Mouse (Mus musculus): ENCODE measurements around the gene Mical3. TPM values are rescaled to one million over a fixed set of nuclear protein-coding genes. Genes with fewer than 3 reads are reported as not detected.

The Mical3 gene
- polyA plus RNA-seq, 1 experiment from 2014 or later, result 50.0 TPM

DNA sequence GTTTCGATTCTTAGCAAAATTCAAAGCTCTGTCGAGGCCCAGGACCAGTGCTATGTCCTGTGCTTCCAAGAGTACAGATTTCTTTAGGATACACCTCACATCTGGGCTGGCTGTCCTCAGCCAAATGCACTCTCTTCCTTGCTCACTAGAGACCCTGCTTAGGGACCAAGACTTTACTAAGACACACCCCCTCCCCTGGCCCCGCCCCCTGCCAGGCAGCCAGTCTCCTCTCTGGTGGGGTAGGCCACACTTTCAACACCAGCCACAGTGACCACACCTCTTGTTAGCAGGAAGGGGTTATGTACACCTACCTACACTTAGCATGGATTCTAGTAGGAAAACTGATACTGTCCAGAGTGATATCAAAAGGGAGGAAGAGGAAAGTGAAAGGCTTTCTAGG is 76.5 kb downstream of the Mical3 start:
- H3K4me3 ChIP-seq, result no peak overlapping the region
- no peaks in the 10 kb centered on the region for H3K9me3 ChIP-seq
- H3K27ac ChIP-seq, result no peak overlapping the region
- no peak overlapping the region for H3K9ac ChIP-seq
- no peaks in the 10 kb centered on the region for H3K27me3 ChIP-seq (replicated peaks)
- H3K36me3 ChIP-seq (replicated peaks), result no peaks in the 10 kb centered on the region
- H3K4me2 ChIP-seq, result no peak overlapping the region
- no peak for ATAC-seq (replicated peaks)
- 77% methylated on average over 3 of the region's 3 CpGs for WGBS
- H3K4me1 ChIP-seq, result no peaks in the 10 kb centered on the region

- H3K4me1 ChIP-seq, result no peaks in the 10 kb centered on the region
- H3K27me3 ChIP-seq (replicated peaks), result no peaks in the 10 kb centered on the region
- 88% methylated on average over 7 of the region's 7 CpGs for WGBS
- no peak overlapping the region for H3K4me3 ChIP-seq
- H3K27ac ChIP-seq, result no peak overlapping the region
- no peaks in the 10 kb centered on the region for H3K36me3 ChIP-seq (replicated peaks)
- no peak overlapping the region for H3K4me2 ChIP-seq
- no peaks in the 10 kb centered on the region for H3K9me3 ChIP-seq
- no peak overlapping the region for H3K9ac ChIP-seq
- ATAC-seq (replicated peaks), result no peak
These were observed 77.2 kb downstream of the Mical3 start for GRCm38 (mm10) chr6:121053585-121054112.

GRCm38 (mm10) chr6:121051972-121052629 is 78.7 kb downstream of the Mical3 start:
- no peaks in the 10 kb centered on the region for H3K36me3 ChIP-seq (replicated peaks)
- no peaks in the 10 kb centered on the region for H3K4me1 ChIP-seq
- no peak overlapping the region for H3K27ac ChIP-seq
- H3K9me3 ChIP-seq, result no peaks in the 10 kb centered on the region
- no peak for ATAC-seq (replicated peaks)
- H3K4me3 ChIP-seq, result no peak overlapping the region
- no peak overlapping the region for H3K9ac ChIP-seq
- H3K27me3 ChIP-seq (replicated peaks), result no peaks in the 10 kb centered on the region
- 94% methylated on average over 13 of the region's 13 CpGs for WGBS
- no peak overlapping the region for H3K4me2 ChIP-seq

- H3K36me3 ChIP-seq (replicated peaks), result no peaks in the 10 kb centered on the region
- H3K9ac ChIP-seq, result no peak overlapping the region
- H3K4me2 ChIP-seq, result no peak overlapping the region
- H3K4me3 ChIP-seq, result no peak overlapping the region
- WGBS, result 82% methylated on average over 8 of the region's 8 CpGs
- H3K27me3 ChIP-seq (replicated peaks), result no peaks in the 10 kb centered on the region
- no peaks in the 10 kb centered on the region for H3K9me3 ChIP-seq
- H3K27ac ChIP-seq, result no peak overlapping the region
- no peaks in the 10 kb centered on the region for H3K4me1 ChIP-seq
- ATAC-seq (replicated peaks), result no peak
These were observed 79.4 kb downstream of the Mical3 start for GRCm38 (mm10) chr6:121051411-121051810.

DNA sequence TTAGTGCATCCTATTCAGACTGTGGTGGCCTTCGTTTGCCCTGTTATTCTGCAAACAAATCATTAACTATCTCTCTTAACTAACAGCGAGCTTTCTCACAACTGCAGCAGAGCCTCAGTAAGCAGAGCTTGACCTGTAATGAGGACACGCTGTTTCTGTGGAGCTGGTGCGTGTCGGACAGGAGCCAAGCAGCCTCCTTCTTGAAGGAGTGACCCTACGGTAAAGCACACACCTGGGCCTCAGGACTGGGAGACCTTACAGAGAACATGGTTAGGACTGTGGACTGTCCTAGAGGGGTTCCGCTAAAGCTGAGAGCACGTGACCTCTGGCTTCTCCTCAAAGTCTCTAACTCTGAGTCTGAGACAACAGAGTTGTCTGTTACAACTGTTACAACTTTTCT is 82.1 kb downstream of the Mical3 start:
- no peak overlapping the region for H3K27ac ChIP-seq
- no peaks in the 10 kb centered on the region for H3K27me3 ChIP-seq (replicated peaks)
- no peaks in the 10 kb centered on the region for H3K36me3 ChIP-seq (replicated peaks)
- H3K4me1 ChIP-seq, result no peaks in the 10 kb centered on the region
- ATAC-seq (replicated peaks), result no peak
- H3K9me3 ChIP-seq, result no peaks in the 10 kb centered on the region
- H3K4me3 ChIP-seq, result no peak overlapping the region
- H3K4me2 ChIP-seq, result no peak overlapping the region
- WGBS, result 84% methylated on average over 8 of the region's 8 CpGs
- no peak overlapping the region for H3K9ac ChIP-seq

DNA sequence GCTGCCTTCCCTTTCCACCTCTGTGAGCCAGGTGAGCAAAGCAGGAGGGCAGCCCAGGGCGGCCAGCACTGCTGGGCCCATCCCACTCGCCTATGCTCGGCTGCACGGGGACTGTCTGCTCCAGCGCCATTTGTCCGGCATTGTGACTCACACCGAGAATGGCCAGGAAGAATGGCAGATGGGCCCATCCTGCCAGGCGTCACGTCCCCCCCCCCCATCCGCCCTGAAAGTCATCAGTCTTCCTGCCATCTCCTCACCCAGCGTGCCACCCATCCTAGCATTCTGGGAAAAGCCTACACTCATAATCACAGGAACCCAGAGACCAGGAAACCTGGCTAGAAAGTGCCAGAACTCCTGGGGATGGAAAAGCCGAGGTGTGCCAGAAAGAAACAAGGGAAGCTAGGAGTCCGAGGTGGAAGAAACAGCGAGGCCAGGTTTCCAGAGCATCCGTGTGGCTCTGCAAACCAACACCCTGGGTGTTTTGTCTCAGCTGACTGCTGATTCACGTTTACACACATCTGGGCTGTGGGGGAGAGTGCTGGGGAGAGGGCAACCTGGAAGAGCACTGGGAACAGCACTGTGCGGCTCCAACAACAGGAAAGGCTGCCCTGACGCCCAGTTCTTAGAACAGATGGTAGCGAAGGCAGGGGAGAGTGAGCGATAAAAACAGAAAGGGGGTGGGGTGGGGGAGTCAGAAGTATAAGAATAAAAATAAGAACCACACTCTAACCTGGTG is 85.3 kb downstream of the Mical3 start:
- Histone ChIP-seq H3K36me3 (replicated peaks) (peaks cover 4% of the 10 kb centered on the region; the same call in 1 of the 2 replicates), H3K9ac (no peak overlapping the region), H3K4me2 (no peak overlapping the region), H3K27ac (0 out of 2 replicates have a peak overlapping the region, but pooled peaks have one; percentile 6), H3K9me3 (no peaks in the 10 kb centered on the region), H3K27me3 (replicated peaks) (no peaks in the 10 kb centered on the region), H3K4me1 (no peaks in the 10 kb centered on the region), H3K4me3 (no peak overlapping the region)
- 70% methylated on average over 20 of the region's 20 CpGs for WGBS
- ATAC-seq (replicated peaks), result no peak

- Histone ChIP-seq H3K27ac (no peak overlapping the region), H3K9ac (no peak overlapping the region), H3K9me3 (no peaks in the 10 kb centered on the region), H3K36me3 (replicated peaks) (peaks cover 12% of the 10 kb centered on the region; the same call in 1 of the 2 replicates), H3K4me3 (no peak overlapping the region), H3K4me1 (no peaks in the 10 kb centered on the region), H3K4me2 (no peak overlapping the region), H3K27me3 (replicated peaks) (no peaks in the 10 kb centered on the region)
- WGBS, result 69% methylated on average over 14 of the region's 14 CpGs
- no peak for ATAC-seq (replicated peaks)
These were observed 87.2 kb downstream of the Mical3 start for GRCm38 (mm10) chr6:121043434-121044189.

DNA sequence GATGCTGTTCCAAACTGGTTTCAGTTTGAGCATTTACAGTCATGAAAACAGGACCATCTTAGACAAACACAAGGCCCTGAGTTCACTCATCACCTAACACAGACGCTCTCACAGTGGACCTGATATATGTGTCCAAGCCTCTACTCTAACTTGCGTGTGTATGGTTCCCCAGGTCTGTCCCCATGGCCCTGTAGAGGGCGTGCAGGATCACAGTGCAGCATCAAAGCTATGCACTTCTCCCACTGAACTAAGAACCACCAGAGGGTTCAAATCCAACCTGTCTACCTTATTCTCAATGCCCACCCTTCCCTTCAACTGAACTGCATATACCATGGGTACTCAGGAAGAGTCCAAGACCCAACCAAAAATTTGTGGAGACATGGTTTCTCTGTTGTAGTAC is 91.1 kb downstream of the Mical3 start:
- Histone ChIP-seq H3K27me3 (replicated peaks) (no peaks in the 10 kb centered on the region), H3K9me3 (no peaks in the 10 kb centered on the region), H3K4me2 (no peak overlapping the region), H3K4me3 (no peak overlapping the region), H3K9ac (no peak overlapping the region), H3K36me3 (replicated peaks) (peaks cover 22% of the 10 kb centered on the region; the same call in 1 of the 2 replicates), H3K27ac (no peak overlapping the region), H3K4me1 (no peaks in the 10 kb centered on the region)
- 91% methylated on average over 3 of the region's 3 CpGs for WGBS
- no peak for ATAC-seq (replicated peaks)

- Histone ChIP-seq H3K4me1 (no peaks in the 10 kb centered on the region), H3K27ac (no peak overlapping the region), H3K4me2 (no peak overlapping the region), H3K27me3 (replicated peaks) (no peaks in the 10 kb centered on the region), H3K9ac (no peak overlapping the region), H3K4me3 (no peak overlapping the region), H3K36me3 (replicated peaks) (peaks cover 27% of the 10 kb centered on the region; the same call in 1 of the 2 replicates), H3K9me3 (no peaks in the 10 kb centered on the region)
- no peak for ATAC-seq (replicated peaks)
- WGBS, result 80% methylated on average over 9 of the region's 9 CpGs
These were observed 91.5 kb downstream of the Mical3 start for GRCm38 (mm10) chr6:121039286-121039685.

- no peak overlapping the region for H3K4me2 ChIP-seq
- no peak overlapping the region for H3K4me3 ChIP-seq
- H3K9ac ChIP-seq, result no peak overlapping the region
- ATAC-seq (replicated peaks), result no peak
- no peaks in the 10 kb centered on the region for H3K4me1 ChIP-seq
- no peaks in the 10 kb centered on the region for H3K9me3 ChIP-seq
- H3K27ac ChIP-seq, result no peak overlapping the region
- H3K27me3 ChIP-seq (replicated peaks), result no peaks in the 10 kb centered on the region
- peaks cover 47% of the 10 kb centered on the region for H3K36me3 ChIP-seq (replicated peaks)
- WGBS, result 79% methylated on average over 4 of the region's 4 CpGs
These were observed 93.7 kb downstream of the Mical3 start for GRCm38 (mm10) chr6:121037086-121037485.

DNA sequence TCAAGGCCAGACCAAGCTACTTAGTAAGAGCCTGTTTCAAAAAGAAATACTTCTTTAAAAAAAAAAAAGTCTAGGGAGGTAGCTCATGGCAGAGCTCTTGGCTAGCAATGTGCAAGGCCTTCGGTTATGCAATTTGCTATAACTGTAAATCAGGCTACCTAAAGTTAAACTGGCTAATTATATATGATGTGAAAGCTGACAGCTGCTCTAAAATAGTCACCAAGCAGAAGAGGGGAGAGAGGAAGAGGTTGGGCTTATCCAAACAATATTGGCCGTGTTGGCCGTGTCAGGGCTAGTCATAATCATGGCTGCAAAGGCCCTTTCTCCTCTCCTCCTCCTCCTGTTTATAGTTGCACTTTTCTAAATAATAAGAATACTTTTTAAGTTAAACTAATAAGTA is 94.9 kb downstream of the Mical3 start:
- no peak overlapping the region for H3K4me3 ChIP-seq
- H3K9ac ChIP-seq, result no peak overlapping the region
- H3K27me3 ChIP-seq (replicated peaks), result no peaks in the 10 kb centered on the region
- no peak overlapping the region for H3K27ac ChIP-seq
- peaks cover 47% of the 10 kb centered on the region for H3K36me3 ChIP-seq (replicated peaks)
- H3K4me2 ChIP-seq, result no peak overlapping the region
- no peaks in the 10 kb centered on the region for H3K9me3 ChIP-seq
- 95% methylated on average over 3 of the region's 3 CpGs for WGBS
- ATAC-seq (replicated peaks), result no peak
- no peaks in the 10 kb centered on the region for H3K4me1 ChIP-seq

DNA sequence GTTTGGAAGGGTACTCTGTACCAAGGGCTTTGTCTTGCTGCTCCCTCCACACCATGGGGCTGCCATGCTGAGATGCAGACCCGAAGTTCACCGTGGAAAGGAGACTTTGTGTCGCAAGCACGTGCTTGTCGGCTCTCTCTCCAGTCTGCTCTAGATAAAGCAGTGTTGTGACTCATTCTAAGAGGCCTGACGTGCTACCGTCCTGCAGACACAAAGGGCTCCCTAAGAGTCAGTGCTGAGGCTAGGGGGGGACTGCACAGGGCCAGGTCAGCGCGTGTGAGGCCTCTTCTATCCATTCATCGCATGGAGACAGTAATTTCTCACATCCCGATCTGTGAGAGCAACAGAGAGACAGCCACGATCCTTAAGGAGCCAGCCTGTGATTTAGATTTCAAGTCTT is 95.5 kb downstream of the Mical3 start:
- H3K4me1 ChIP-seq, result no peaks in the 10 kb centered on the region
- no peak overlapping the region for H3K4me3 ChIP-seq
- H3K27me3 ChIP-seq (replicated peaks), result no peaks in the 10 kb centered on the region
- no peak overlapping the region for H3K27ac ChIP-seq
- no peaks in the 10 kb centered on the region for H3K9me3 ChIP-seq
- H3K36me3 ChIP-seq (replicated peaks), result peaks cover 51% of the 10 kb centered on the region
- 48% methylated on average over 12 of the region's 12 CpGs for WGBS
- no peak for ATAC-seq (replicated peaks)
- H3K9ac ChIP-seq, result no peak overlapping the region
- no peak overlapping the region for H3K4me2 ChIP-seq
